Mouse (Mus musculus) heart, adult 8-10 months (tissue): Measurements from ENCODE around the gene Krtap5-4. TPM values are rescaled to one million over a fixed set of nuclear protein-coding genes. Genes with fewer than 3 reads are reported as not detected.

Experiments used
- total RNA-seq, 4 experiments: library from RNA; stranded (reverse); gene quantifications; 2 replicates each; pipeline ENCODE4 v1.2.4; 2022

Gene Krtap5-4
- total RNA-seq, 4 experiments from 2014 or later, result not detected

Other genes with a start within 250 kb of the Krtap5-4 start
- 10 to 100 TPM; 45.2 to 53.5 (median 46.9) TPM for gene Mob2, start 242.5 kb upstream of the Krtap5-4 start, total RNA-seq
- gene Dusp8, start 207.7 kb upstream of the Krtap5-4 start, total RNA-seq, result 10 to 100 TPM; 26.3 to 48.9 (median 37.9) TPM
- gene Gm45618, start 182.8 kb upstream of the Krtap5-4 start, total RNA-seq, result not detected
- not detected for gene Gm39115, start 167.5 kb upstream of the Krtap5-4 start, total RNA-seq
- gene Gm45337, start 158.9 kb upstream of the Krtap5-4 start, total RNA-seq, result not detected
- not detected for gene Gm29735, start 146.4 kb upstream of the Krtap5-4 start, total RNA-seq
- gene Gm4553, start 137.8 kb upstream of the Krtap5-4 start, total RNA-seq, result not detected
- gene Krtap5-2, start 127.5 kb upstream of the Krtap5-4 start, total RNA-seq, result not detected
- not detected for gene Gm10153, start 113.2 kb upstream of the Krtap5-4 start, total RNA-seq
- gene Krtap5-3, start 102.2 kb upstream of the Krtap5-4 start, total RNA-seq, result not detected
- gene Gm7579, start 91.7 kb upstream of the Krtap5-4 start, total RNA-seq, result not detected
- under 1 TPM in 1 of 4 experiments, not detected in 3; 0.22 TPM for gene Krtap5-5, start 73.6 kb upstream of the Krtap5-4 start, total RNA-seq
- gene Gm40460, start 62.5 kb upstream of the Krtap5-4 start, total RNA-seq, result not detected
- not detected for gene Gm2431, start 45.2 kb upstream of the Krtap5-4 start, total RNA-seq
- gene Gm4559, start 29.2 kb upstream of the Krtap5-4 start, total RNA-seq, result not detected
- not detected for gene Krtap5-1, start 6.4 kb upstream of the Krtap5-4 start, total RNA-seq
- 1 to 10 TPM; 2.4 to 4.7 (median 3.4) TPM for gene Ifitm10, start 70.2 kb downstream of the Krtap5-4 start, total RNA-seq
- 10 to 100 TPM in 1 of 4 experiments, 1 to 10 TPM in 2, under 1 TPM in 1; 0.63 to 14.1 (median 6.3) TPM for gene Gm49369, start 79.1 kb downstream of the Krtap5-4 start, total RNA-seq
- gene Ctsd, start 84.5 kb downstream of the Krtap5-4 start, total RNA-seq, result 1,000 to 10,000 TPM; 1,038 to 1,126 (median 1,089) TPM
- gene Syt8, start 131.3 kb downstream of the Krtap5-4 start, total RNA-seq, result under 1 TPM in 1 of 4 experiments, not detected in 3; 0.25 TPM
- 1 to 10 TPM; 5.1 to 10.0 (median 7.8) TPM for gene Tnni2, start 138.3 kb downstream of the Krtap5-4 start, total RNA-seq
- gene Lsp1, start 157.3 kb downstream of the Krtap5-4 start, total RNA-seq, result 10 to 100 TPM; 24.0 to 40.3 (median 31.7) TPM
- 10 to 100 TPM in 1 of 4 experiments, 1 to 10 TPM in 3; 7.6 to 13.6 (median 9.6) TPM for gene Tnnt3, start 195.3 kb downstream of the Krtap5-4 start, total RNA-seq
- gene Mrpl23, start 229.1 kb downstream of the Krtap5-4 start, total RNA-seq, result 10 to 100 TPM in 2 of 4 experiments, 1 to 10 TPM in 1, under 1 TPM in 1; 0.90 to 35.4 (median 16.1) TPM